Mouse (Mus musculus): ENCODE measurements around the gene Spop. TPM values are rescaled to one million over a fixed set of nuclear protein-coding genes. Genes with fewer than 3 reads are reported as not detected.

Spop gene
- polyA plus RNA-seq, 1 experiment from 2014 or later = 193 TPM

DNA sequence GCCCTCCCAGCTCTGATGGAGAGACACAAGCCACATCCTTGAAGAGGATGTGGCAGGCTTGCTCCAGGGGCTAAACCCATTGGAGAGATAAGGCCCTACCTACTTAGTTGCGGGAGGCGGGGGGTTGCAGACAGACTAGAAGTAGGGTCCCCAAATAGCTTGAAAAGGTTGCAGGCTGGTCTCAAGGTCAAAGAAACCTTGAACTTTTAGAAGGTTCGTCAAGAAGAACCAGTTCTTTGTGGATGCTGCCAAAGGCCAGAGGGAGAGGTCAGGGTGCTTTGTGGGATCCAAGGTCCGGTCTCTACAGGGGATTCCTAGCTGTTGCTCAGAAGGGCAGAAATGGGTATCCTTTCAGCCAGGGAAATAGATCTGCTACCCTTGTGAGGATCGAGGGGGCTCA lies 93.9 kb downstream of the Spop start:
- Histone ChIP-seq H3K4me3 (replicated peaks) (no peak overlapping the region), H3K9ac (no peak overlapping the region), H3K4me1 (peaks cover 18% of the 10 kb centered on the region; the same call in 1 of the 2 replicates), H3K27me3 (peaks cover 52% of the 10 kb centered on the region), H3K36me3 (replicated peaks) (no peaks in the 10 kb centered on the region), H3K4me2 (no peak overlapping the region), H3K9me3 (no peaks in the 10 kb centered on the region), H3K27ac (no peak overlapping the region)
- WGBS = 78% methylated on average over 5 of the region's 5 CpGs
- no peak for ATAC-seq (ENCODE audit: low FRiP score)

DNA sequence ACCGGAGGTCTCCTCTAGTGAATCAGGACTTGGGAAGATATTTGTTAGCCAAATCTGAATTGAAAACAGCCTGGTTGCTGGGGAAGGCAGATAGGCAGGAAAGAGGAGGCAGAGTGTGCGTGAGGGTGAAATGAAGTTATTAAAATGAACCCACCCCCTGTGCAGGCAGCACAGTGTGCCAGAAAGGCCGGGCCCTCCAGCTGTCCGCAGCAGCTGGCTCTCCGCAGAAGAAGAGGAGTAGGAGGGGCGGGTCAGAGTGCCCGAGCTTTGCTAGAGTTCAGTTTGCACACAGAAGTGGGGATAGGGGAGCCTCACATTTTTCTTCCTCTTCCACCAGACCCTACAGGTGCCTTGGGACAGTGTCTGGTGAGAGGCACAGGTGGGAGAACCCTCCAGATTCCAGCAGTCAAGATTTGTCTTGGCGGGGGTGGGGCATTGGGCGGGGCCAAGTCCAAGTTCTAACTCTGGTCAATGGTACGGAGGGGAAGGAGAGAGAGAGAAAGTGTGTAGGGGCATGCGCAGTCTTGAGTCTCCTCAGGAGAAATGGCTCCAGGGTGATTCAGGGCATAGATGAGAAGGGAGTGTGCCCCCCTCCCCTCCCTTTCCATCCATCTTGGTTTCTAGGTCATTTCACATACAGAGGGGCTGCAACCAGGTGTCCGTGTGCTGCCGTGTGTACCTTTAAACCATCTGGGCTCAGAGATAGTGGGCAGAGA lies 94.5 kb downstream of the Spop start:
- no peak for ATAC-seq (ENCODE audit: low FRiP score)
- Histone ChIP-seq H3K4me2 (no peak overlapping the region), H3K4me1 (peaks cover 24% of the 10 kb centered on the region), H3K27ac (no peak overlapping the region), H3K9me3 (no peaks in the 10 kb centered on the region), H3K36me3 (replicated peaks) (no peaks in the 10 kb centered on the region), H3K27me3 (peaks cover 57% of the 10 kb centered on the region), H3K4me3 (replicated peaks) (no peak overlapping the region), H3K9ac (no peak overlapping the region)
- 61% methylated on average over 13 of the region's 13 CpGs for WGBS

DNA sequence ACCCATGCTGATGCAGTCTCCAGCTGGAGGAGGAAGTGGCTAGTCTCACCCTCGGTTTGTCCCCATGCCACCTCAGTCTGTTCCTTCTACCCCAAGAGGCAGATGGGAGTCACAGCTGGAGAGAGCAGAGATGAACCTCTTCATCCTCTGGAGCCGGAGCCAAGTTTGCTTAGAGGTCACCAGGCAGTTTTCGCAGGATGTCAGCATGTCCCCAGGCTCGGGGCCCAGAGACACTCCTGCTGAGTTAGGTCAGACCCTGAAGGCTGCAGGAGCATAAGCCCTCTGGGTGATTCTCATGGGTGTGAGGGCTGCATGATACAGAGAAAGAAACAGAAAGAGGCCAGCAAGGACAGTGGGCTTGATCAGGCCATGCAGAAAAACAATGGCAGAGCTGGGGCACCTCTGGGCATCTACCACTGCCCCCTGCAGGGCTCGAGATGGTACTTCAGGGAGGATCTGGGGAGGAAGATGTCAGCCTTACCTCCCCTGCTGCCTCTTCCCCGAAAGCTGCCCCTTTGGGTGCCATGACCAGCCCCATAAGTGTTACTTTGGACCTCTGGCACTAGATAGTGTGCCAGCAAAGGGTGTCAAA lies 95.3 kb downstream of the Spop start:
- WGBS = 84% methylated on average over 6 of the region's 6 CpGs
- H3K9ac ChIP-seq = no peak overlapping the region
- H3K4me2 ChIP-seq = no peak overlapping the region
- no peaks in the 10 kb centered on the region for H3K36me3 ChIP-seq (replicated peaks)
- H3K27me3 ChIP-seq = peaks cover 66% of the 10 kb centered on the region
- no peak overlapping the region for H3K27ac ChIP-seq
- H3K4me3 ChIP-seq (replicated peaks) = no peak overlapping the region
- no peaks in the 10 kb centered on the region for H3K9me3 ChIP-seq
- H3K4me1 ChIP-seq = peaks cover 26% of the 10 kb centered on the region
- ATAC-seq (ENCODE audit: low FRiP score) = no peak

DNA sequence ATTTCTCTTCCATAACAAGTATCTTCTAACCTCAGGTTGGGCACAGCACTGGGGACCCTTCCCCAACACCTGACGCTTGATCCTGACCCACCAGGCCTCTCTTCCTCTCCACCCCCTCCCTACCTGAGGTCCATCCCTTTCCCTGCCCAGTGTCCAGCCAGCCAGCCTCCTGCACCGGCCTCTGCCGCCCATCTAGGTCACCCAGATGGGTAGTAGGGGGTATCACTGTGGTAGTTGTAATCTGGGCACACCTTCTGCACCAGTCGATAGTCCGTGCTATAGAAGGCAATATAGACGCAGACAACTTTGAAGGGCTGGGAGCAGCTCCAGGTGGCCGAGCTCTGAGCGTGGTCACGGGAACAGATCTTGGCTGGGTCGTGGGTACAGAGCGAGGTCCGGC lies 96.8 kb downstream of the Spop start:
- WGBS = 89% methylated on average over 12 of the region's 12 CpGs
- Histone ChIP-seq H3K4me2 (no peak overlapping the region), H3K27ac (no peak overlapping the region), H3K27me3 (peaks cover 80% of the 10 kb centered on the region), H3K9me3 (no peaks in the 10 kb centered on the region), H3K4me1 (peaks cover 34% of the 10 kb centered on the region), H3K4me3 (replicated peaks) (no peak overlapping the region), H3K36me3 (replicated peaks) (no peaks in the 10 kb centered on the region), H3K9ac (no peak overlapping the region)
- ATAC-seq (ENCODE audit: low FRiP score) = no peak

DNA sequence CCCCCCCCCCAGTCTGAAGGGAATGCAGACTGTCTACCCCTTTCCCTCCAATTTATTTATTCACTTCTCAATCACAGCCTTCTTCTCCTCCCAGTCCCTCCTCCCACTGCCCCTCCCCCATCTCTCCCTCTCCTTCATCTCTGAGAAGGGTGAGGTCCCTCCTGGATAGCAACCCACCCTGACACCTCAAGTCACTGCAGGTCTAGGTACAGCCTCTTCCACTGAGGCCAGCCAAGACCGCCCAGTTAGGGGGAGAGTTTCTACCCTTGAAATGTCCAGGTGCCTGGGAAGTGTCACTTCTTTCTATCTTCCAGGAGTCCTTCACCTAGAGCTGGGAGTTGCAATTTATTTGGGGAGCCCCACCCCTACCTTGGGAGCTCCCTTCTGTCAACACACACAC lies 98.0 kb downstream of the Spop start:
- no peak for ATAC-seq (ENCODE audit: low FRiP score)
- H3K9me3 ChIP-seq = no peaks in the 10 kb centered on the region
- no peak overlapping the region for H3K4me2 ChIP-seq
- no peaks in the 10 kb centered on the region for H3K36me3 ChIP-seq (replicated peaks)
- no peak overlapping the region for H3K27ac ChIP-seq
- H3K27me3 ChIP-seq = peaks cover 92% of the 10 kb centered on the region
- no peak overlapping the region for H3K4me3 ChIP-seq (replicated peaks)
- 90% methylated on average over 1 of the region's 1 CpGs for WGBS
- no peak overlapping the region for H3K9ac ChIP-seq
- H3K4me1 ChIP-seq = peaks cover 47% of the 10 kb centered on the region

DNA sequence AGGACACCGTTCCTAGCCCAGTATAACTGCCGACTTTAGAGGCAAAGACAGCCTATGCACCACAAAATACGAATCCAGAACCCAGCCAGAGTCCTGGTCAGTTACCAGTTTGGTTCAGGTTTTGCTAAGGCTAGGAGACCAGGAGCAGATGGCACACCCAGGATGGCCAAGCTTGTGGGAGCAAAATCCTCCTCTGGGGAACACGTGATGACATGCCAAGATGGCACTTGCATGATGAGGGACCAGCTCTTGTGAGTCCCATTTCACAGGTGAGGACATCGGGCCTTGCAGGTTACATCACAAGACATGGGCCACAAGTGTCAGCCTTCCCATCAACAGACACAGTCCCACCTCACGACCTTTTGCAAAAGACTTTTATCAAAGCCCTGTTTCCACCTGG lies 98.5 kb downstream of the Spop start:
- ATAC-seq (ENCODE audit: low FRiP score) = no peak
- Histone ChIP-seq H3K36me3 (replicated peaks) (no peaks in the 10 kb centered on the region), H3K27ac (no peak overlapping the region), H3K9me3 (no peaks in the 10 kb centered on the region), H3K4me3 (replicated peaks) (no peak overlapping the region), H3K27me3 (peaks cover 95% of the 10 kb centered on the region), H3K4me1 (peaks cover 51% of the 10 kb centered on the region), H3K4me2 (no peak overlapping the region), H3K9ac (no peak overlapping the region)
- WGBS = 79% methylated on average over 6 of the region's 6 CpGs

DNA sequence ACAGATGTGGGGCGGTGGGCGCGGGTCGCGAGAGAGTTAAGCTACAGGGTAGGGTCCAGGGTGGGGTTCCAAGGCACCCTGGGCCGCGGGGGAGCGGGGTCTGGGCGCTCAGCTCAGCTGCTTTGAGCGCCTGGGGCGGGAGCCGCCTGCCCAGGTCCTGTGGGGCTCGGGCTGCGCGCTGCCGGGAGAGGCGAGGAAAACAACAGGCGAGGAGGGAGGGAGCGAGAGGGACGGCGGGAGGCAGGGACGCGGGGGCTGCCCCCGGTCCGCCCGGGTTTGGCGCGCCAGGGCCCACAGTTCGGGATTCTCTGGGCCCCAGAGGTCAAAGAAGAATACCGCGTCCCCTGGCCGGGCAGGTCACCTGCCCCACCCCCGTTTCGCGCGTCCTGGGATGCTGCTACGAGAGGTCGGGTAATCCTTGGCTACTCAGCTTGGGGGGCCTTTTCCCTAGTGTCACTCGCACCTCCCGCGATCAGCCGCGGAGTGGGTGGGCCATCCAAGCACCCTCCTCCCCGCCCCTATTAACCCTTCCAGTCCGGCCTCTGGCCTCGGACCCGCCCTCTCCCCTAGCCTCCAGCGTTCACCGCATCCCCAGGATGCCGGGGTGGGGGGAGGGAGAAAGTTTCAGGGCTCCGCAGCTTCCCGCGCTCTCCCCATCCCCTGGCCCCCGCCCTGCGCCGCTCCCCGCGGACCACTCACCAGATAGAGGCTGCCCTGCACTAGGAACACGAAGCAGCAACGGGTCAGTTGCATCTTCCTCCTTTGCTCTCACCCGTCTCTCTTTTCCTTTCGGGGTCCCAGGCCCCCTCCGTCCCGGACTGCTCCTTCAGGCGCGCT lies 99.8 kb downstream of the Spop start:
- Histone ChIP-seq H3K27me3 (peaks cover 84% of the 10 kb centered on the region), H3K4me1 (peaks cover 48% of the 10 kb centered on the region), H3K9me3 (no peaks in the 10 kb centered on the region), H3K27ac (no peak overlapping the region), H3K36me3 (replicated peaks) (no peaks in the 10 kb centered on the region), H3K4me3 (replicated peaks) (peak overlapping the region; percentile 51), H3K9ac (peak overlapping the region; percentile 59), H3K4me2 (peak overlapping the region; percentile 91)
- ATAC-seq (ENCODE audit: low FRiP score) = peak; percentile 70
- WGBS = under 1% methylated on average over 66 of the region's 66 CpGs

DNA sequence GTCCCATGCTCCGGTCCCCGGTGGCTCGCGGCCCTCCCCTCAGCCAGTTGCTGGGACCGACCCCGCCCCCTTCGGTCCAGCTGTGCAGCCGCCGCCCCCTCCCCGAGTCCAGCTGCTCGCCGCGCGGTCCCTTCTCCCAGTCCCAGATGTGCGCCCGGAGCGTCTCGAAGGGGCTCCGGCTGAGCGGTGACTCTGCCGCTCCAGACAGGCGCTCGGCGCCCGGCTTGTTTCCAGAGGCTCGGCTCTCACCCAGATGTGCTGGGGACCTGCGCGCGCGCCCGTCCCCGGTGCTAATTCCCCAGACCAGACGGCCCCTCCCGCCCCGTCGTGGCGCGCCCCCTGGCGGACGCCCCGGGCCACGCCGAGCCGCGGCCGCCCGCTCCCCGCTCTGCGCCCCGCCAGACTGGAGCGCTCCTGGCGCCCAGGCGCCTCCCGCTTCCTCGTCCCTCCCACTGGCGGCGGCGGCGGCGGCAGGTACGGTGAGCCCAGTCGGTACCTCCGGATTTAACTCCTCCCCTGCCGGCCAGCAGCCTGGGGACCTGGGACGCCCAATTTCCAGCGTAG lies 100.5 kb downstream of the Spop start, which contains the start of gene Nxph3:
Nxph3 (minus strand) TSS at position 273 of the 564 bp plus-strand sequence.
- no peak within 1 kb of the TSS for H3K27ac ChIP-seq
- H3K4me1 ChIP-seq = peaks cover 55% of the 10 kb centered on the region
- ATAC-seq (ENCODE audit: low FRiP score) = peak; percentile 58

DNA sequence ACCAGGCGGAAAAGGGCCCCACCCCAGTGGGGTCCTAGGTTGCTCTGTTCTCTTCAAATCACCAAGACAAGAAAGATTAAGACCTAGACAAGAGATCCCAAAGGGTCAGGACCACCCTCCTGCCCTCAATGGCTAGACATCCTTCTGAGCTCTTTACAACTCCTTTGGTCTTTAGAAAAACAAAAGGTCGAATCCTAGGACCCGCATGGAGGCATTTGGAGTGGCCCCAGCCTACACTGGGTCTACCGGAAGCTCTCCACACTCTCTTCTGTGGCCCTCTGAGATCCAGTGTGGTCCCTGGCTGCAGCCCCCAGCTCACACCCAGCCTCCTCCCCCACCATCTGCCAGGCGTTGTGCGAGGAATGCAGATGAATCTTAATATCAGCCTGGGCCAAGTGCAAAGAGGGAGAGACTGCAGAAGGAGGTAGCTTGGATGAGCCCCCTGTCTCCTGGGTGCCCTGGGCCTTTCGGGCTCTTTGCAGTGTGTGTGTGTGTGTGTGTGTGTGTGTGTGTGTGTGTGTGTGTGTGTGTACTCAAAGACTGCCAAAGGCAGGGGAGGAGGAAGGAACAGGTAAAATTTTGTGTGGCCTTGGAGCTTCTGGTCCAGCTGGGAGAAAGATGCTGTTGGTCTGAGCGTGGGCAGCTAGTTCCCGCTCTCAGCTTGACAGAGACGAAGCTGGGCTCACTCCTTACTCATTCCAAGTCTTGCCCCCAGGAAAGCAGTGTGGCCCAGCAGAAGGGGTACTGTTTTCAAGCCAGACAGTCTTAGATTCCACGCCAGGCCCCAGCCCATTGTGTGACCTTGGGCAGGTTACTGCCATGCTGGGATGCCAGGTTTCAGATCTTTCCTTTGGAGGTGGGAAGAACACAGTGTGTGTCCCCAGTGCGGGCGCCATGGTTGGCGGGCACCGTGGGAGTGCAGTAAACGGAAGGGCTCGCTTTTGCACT lies 101.8 kb downstream of the Spop start:
- Histone ChIP-seq H3K4me1 (peaks cover 60% of the 10 kb centered on the region), H3K36me3 (replicated peaks) (no peaks in the 10 kb centered on the region), H3K27me3 (peaks cover 67% of the 10 kb centered on the region), H3K4me2 (no peak overlapping the region; the same call in 1 of the 2 replicates), H3K9me3 (no peaks in the 10 kb centered on the region), H3K27ac (no peak overlapping the region; the same call in 1 of the 2 replicates), H3K4me3 (replicated peaks) (no peak overlapping the region), H3K9ac (no peak overlapping the region)
- no peak for ATAC-seq (ENCODE audit: low FRiP score)
- 31% methylated on average over 17 of the region's 17 CpGs for WGBS

More for the DNA sequence above, 100.5 kb downstream of the Spop start, which contains the start of gene Nxph3:
- peak within 1 kb of the TSS; percentile 91 for H3K4me2 ChIP-seq
- 1% methylated on average over 52 of the region's 66 CpGs for WGBS
- no peaks in the 10 kb centered on the region for H3K36me3 ChIP-seq (replicated peaks)
- peaks cover 77% of the 10 kb centered on the region for H3K27me3 ChIP-seq
- no peaks in the 10 kb centered on the region for H3K9me3 ChIP-seq
- H3K4me3 ChIP-seq (replicated peaks) = peak within 1 kb of the TSS; percentile 51
- peak within 1 kb of the TSS; percentile 59 for H3K9ac ChIP-seq

DNA sequence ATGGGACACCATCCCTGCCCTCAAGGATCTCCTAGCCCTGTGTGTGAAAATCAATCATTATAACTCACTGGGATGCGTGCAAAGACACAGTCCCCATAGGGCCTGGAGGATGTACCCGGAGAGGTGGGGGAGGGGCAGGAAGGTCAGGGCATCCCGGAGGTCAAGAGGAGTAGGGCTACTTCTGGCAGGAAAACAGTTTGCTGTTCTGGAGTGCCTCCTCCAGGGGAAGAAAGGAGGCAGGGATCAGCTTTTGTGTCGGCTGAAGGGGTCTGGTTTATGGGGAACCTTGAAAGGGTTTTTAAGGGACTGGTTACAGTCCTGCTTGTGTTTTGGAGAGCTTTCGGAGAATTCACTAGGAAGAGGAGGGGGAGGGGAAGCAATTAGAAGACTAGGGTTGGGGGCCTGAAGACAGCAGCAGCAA lies 102.6 kb downstream of the Spop start:
- Histone ChIP-seq H3K4me2 (no peak overlapping the region), H3K27me3 (peaks cover 64% of the 10 kb centered on the region), H3K9ac (no peak overlapping the region), H3K4me3 (replicated peaks) (no peak overlapping the region), H3K27ac (no peak overlapping the region), H3K4me1 (peaks cover 67% of the 10 kb centered on the region), H3K9me3 (no peaks in the 10 kb centered on the region), H3K36me3 (replicated peaks) (no peaks in the 10 kb centered on the region)
- 2% methylated on average over 5 of the region's 5 CpGs for WGBS
- ATAC-seq (ENCODE audit: low FRiP score) = no peak

DNA sequence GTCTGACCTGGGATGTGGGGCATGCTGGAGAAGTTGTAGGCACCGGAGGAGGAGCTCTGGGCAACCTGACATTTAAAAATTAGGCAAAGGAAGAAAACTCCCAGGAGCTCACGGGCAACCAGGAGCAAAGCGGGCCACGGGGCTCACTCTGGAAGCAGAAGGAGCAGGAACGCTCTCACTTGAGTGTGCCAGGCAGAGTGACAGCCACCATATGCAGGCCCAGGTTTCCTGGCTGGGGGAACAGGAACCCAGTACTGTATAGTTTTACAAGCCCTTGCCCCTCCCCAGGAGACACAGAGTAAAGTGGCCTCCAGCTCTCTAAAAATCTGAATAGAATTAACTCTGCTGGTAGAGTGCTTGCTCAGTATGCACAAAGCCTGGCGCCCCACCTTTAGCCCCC lies 103.3 kb downstream of the Spop start:
- Histone ChIP-seq H3K36me3 (replicated peaks) (no peaks in the 10 kb centered on the region), H3K27me3 (peaks cover 58% of the 10 kb centered on the region), H3K9ac (no peak overlapping the region), H3K4me3 (replicated peaks) (no peak overlapping the region), H3K4me1 (peaks cover 67% of the 10 kb centered on the region), H3K4me2 (no peak overlapping the region), H3K27ac (no peak overlapping the region), H3K9me3 (no peaks in the 10 kb centered on the region)
- no peak for ATAC-seq (ENCODE audit: low FRiP score)
- 49% methylated on average over 6 of the region's 6 CpGs for WGBS
